Mouse (Mus musculus) skeletal muscle tissue, postnatal 0 days (tissue): ENCODE data around the gene Serpina1f. TPM values are rescaled to one million over a fixed set of nuclear protein-coding genes. Genes with fewer than 3 reads are reported as not detected.

ENCODE experiments used
- polyA plus RNA-seq: library from polyadenylated mRNA; unstranded; fragments of >200 nt; fragmentation: Nextera tagmentation; extraction: Ambion mirVana; gene quantifications from 2 replicates; pipeline ENCODE4 v1.2.1, GENCODE M21; 2015

The Serpina1f gene
- polyA plus RNA-seq = not detected in 2 replicates

DNA sequence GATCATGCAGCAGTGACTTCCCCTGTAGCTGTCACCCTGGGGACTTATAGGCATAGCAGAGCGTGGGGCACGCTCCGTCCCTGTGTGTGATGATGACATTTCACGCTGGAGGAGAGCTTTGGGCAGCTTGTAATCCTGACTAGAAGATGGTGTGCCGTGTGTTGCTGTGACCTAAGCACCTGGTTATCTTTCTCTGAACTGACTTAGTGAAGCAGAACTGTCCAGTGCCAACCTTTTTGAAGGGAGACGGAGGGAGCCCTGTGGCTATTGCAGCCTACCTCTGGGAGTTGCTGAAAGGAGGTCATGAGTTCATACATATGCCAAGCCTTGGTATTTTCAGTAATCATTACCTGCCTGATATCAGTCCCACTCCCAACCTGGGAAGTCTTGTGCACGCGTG lies at the start of gene Serpina1f:
Gene Serpina1f (minus strand): TSS at position 101 of the 400 bp plus-strand sequence.

GRCm38 (mm10) chr12:103676039-103676438 lies 19.3 kb downstream of the Serpina1f start, which contains the start of gene Serpina16:
Gene Serpina16 (minus strand): TSS chr12:103676139.

DNA sequence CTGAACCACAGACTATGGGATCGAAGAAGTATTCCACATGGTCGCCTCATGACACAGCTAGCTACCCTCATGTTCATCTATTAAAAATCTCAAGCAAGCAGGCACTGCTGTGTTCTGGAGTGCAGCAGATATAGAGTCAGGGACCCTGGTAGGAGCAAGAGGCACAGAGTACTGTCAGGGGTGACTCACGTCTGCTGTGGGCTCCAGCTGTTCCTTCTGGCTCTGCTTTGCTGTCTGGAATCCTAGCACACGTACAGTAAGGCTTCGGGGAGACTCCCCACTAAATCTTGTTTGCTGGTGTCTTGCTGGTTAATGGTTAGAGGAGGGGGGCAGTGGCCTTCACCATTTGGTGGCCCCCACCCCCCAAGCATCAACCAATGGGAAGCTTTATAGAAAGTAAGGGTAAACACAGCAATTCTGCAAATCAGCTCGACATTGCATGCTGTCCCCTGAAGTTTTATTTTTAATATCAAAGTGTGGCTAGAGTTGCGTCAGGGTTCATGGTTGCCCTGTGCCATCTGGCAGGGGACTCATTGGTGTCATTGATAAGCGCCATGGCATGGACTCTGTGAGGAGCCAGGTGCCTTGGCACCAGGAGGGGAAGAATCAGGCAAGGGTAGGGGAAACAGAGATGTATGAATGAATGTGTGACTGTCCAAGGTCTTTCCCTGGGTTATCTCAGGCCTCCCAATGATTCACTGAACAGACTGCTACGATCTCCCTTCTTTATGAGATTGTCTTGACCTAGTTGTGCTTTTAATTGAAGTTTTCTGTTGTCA lies 38.3 kb downstream of the Serpina1f start, which contains the start of gene Serpina6:
Gene Serpina6 (minus strand): TSS at position 365 of the 779 bp plus-strand sequence.

Other genes starting within 250 kb of the Serpina1f start
- not detected in 2 replicates for gene Ifi27l2b, start 238.3 kb downstream of the Serpina1f start, polyA plus RNA-seq
- gene Ppp4r4, start 163.2 kb downstream of the Serpina1f start, polyA plus RNA-seq = 0.06 and 0.22 TPM in 2 replicates
- not detected in 2 replicates for gene Serpina10, start 64.1 kb downstream of the Serpina1f start, polyA plus RNA-seq
- gene Serpina6, start 38.3 kb downstream of the Serpina1f start, polyA plus RNA-seq = not detected in 2 replicates
- not detected in 2 replicates for gene Serpina16, start 19.4 kb downstream of the Serpina1f start, polyA plus RNA-seq
- 0.96 and 1.7 TPM in 2 replicates for gene Serpina1d, start 78.1 kb upstream of the Serpina1f start, polyA plus RNA-seq
- gene Serpina1b, start 134.8 kb upstream of the Serpina1f start, polyA plus RNA-seq = 1.0 and 1.7 TPM in 2 replicates
- gene Serpina1a, start 168.0 kb upstream of the Serpina1f start, polyA plus RNA-seq = 1.1 and 1.4 TPM in 2 replicates
- 0.37 and 0.99 TPM in 2 replicates for gene Serpina1c, start 209.4 kb upstream of the Serpina1f start, polyA plus RNA-seq